Mouse (Mus musculus) frontal cortex, postnatal 14 days (tissue): ENCODE measurements at regions not wholly inside any gene's neighbourhood (a gene's known extent, or its start where the extent isn't known, plus 50 kb on each side); places are given as distances from the start of the nearest gene placed in this dataset.

Experiments used
- DNase-seq, 2 experiments: peaks; one replicate each; pipeline ENCODE4 v3.0.0; 2022; ENCODE audit warnings: low spot score in 2 of 2

DNA sequence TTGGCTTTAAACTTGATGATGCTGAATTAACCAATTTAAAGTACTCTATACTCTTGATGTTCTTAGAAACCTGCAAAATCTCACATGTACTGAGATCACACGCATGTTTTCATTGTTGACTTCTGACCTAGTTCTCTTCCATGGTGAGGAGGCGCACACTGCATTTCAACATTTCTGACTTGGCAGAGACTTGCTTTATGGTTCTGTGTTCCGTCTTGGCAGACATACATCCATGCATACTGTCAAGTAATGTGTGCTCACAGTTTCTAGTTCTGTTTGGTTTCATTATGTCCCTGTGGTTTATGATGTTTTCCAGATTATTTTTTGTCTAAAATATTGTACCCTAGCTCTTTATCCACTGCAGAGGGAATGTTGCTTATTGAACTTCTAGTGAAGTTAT is 198.5 kb downstream of the Gm11077 start:
- no peak for DNase-seq

DNA sequence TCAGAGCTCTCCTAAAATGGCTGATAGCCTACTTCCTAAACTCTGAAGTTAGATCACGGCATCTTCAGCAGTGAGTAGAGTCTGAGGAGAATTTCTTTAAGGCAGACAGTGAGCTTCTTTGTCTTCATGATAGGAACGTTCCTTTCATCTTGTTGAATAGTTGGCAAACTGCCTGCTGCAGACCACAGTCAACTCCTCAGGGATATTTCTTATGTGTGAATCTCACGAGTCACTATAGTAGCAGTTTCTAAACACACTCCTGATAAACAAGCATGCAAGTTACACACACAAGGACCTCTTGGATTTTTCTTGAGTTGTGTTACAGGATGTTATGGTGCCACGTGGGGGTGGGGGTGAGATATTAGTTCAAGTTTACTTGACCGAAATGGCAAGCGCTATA is 205.2 kb downstream of the Gm11077 start:
- no peak for DNase-seq

DNA sequence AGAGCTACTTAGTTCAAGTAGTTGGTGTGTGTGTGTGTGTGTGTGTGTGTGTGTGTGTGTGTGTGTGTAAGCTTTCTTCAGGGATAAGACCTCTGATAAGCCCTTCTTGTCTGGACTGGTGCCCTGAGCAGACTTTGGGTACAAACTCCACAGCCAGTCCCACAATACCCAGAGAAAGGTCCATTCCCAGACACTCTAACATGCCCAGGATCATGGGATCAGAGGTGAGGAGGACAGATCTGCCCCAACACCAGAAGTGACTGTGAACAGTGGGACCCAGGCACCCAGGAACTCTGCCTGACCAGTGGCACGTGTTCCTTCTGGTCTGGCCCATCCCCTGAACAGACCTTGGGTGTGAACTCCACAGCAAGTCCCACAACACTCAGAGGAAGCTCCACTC is 208.9 kb downstream of the Gm11077 start:
- no peak for DNase-seq

DNA sequence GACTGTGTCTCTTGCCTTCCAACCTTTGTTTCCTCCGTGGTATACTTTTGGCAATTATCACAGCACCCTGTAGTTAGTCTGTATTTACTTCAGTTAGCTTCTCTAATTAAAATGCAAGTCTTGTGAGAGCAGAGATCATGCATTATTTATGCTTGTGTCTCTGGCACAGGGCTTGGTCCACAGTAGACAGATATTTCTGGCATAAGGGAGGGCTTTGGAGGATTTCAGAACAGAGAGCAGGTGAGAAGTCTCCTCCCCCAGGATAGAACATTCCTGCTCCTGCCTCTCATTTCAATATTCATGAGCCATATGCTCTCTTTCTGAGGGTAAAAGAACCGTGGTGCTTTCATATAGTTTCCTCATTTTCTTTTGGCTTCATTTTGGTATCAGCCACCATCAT is 217.6 kb downstream of the Gm11077 start:
- DNase-seq = no peak

DNA sequence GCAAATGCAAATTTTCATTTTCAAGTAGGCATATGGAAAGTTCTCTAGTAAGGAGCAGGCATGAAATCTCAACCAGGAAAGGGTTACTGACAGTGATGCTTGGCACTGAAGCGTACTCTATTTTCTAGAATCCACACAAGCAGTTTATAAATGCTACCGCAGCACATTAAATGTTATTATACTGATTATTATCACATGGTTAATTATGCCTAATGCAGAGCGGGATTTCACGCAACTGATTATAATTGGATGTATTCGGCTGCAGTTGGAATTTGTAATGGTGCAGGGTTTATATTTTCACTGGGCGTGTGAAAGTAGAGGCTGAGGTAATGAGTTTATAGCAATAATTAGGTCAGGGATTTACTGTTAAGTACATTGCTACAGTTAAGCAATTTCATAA is 221.4 kb downstream of the Gm11077 start:
- no peak for DNase-seq

DNA sequence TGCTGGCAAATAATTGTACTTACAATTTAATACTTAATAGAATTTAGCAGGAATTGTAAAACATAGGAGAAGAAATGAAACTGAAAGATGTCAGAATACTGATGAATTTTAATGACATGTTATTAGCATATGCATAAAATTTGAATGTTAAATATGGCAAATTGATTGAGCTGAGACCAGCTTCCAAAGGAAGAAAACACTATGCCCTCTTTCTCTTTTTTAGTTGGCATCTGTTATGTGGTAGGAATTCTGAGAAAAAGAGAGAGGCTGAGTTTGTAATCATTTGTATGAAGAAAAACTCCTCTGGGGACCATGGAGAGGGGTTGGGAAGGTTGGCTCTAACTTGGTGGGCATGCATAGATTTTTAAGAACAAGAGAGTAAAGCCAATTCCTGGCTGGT is 224.2 kb downstream of the Gm11077 start:
- no peak for DNase-seq

DNA sequence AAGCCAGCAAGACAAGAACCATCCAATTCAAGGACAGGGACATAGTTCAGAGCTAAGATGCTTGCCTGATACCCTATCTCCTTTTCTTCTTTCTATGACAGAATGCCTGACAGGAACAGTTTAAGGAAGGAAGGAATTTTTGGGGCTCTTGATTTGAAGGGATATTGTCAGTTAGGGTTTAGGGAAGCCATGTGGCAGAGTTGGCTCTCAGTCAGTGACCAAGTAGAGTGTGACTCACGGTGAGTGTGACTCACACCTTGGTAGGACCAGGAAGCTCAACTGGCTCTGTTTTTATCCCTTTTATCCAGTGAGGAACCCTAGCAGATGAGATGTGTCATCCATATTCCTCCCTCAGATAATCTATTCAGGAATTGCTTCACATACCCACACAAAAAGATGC is 224.6 kb downstream of the Gm11077 start:
- DNase-seq = no peak

DNA sequence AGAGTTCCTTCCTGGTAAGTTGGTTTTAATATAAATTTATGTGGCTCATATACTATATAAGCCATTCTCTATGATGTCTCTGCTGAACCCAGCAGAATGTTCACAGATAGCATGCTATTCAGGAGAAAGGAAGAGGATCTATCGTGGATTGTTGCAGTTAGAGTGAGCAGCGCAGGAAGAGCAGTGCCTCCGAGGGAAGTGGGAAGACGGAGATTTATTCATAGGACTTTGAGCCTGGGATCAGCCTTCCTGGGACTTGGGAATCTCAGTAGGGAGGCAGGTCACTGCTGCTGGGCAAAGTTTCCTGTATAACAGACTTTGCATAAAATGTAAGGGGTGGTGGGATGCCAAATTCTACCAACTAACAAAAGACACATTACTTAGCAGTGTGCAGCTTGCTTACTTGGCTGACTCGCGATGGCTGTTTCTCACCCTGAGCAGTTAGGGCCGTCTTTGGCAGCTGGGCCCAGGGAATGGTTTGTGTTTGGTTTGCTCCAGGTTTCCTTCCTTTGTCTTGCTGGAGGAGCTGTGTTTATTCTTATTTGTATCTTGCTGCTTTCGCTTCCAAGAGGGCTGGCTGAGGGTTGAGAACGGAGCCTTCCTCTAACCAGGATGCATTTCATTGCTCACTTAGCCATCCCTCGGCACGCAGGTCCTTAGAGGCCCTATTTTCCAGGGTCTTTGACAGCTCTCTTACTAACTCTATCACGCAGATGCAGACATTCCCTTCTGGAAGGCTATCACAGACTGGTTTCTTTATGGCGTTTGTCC is 226.9 kb downstream of the Gm11077 start:
- DNase-seq = no peak

DNA sequence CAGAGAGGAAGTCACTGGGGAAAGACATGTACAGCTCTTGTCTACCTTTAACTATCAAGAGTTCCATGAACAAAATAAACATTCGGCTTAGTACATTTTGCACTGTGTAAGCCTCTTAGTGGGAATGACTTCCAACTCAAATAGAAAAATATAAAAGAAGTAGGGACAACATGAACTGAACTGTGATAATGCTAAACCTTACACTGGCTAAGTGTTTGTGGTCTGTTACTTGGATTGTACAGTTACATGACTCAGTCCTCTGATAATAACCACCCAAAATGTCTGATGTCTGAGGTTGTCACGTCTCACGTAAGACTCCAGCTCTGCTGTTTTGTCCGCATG is 227.4 kb downstream of the Gm11077 start:
- DNase-seq = no peak

DNA sequence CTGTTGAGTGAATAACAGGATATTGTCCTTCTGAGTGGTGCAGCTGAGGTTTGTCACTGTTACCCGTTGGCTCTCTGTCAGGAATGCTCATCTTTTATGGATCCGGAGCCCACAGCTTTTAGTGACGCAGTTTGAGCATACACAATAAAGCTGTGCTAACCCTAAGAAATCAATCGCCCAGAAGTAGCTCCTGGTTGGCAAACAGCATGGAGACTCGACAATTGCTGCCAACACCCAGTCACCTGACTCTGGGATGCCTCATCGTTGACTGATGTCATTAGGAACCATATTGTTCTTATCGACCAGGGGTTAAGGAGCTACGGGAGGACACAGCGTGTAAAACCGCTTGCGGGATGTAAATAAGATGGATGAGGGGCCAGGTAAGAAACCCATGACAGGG is 232.9 kb downstream of the Gm11077 start:
- DNase-seq = no peak

DNA sequence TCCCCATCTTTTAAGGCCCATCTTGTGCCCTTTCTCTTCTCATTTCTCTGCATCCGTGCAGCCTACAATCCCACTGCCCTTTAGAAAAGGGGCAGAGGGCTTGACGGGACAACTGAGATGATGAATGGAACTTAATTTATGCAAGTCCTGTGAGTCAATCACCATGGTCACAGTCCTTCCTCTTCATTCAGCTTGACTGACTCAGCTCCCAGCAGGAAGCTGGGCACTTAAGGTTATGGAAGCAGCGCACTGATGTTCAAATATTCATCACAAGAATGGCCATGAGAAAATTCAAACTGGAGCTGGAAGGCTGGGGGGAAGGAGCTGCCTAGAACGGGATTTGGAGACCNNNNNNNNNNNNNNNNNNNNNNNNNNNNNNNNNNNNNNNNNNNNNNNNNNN is 233.5 kb downstream of the Gm11077 start:
- DNase-seq = no peak

DNA sequence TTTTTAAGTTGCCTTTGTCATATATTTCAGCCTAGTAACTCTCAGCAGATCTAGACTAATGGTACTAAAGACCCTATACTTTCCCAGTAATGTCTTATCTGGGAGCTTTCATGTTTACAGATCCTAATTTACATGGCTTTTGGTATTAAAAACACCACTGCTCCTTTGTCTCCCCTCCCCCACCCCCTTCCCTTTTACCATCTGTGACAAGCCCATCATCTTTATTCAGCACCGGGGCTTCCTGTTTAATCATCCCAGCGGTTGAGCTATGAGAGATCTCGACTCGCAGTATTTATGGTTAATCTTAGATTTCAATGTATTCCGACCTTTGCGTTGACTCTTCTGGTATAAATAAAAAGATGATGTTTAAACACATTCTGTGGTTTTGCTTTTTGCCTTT is 244.6 kb downstream of the Gm11077 start:
- no peak for DNase-seq

DNA sequence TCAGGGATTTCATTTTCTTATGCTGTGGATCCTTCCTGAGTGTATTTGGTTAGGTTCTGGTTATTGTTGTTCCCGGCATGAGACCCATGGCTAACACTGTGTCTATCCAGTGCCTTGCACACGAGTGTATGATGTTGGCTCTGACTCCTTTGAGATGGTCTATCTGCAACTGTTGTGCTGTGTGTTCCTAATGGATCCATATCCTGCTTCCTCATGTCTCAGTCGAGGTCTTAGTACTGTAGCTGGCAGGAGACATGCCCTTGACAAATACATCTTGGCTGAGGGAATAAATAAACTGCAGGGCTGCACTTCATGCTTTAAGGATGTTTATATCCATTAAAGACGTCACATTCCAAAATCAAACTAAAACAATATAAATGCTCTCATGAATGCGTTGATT is 247.9 kb downstream of the Gm11077 start:
- no peak for DNase-seq

DNA sequence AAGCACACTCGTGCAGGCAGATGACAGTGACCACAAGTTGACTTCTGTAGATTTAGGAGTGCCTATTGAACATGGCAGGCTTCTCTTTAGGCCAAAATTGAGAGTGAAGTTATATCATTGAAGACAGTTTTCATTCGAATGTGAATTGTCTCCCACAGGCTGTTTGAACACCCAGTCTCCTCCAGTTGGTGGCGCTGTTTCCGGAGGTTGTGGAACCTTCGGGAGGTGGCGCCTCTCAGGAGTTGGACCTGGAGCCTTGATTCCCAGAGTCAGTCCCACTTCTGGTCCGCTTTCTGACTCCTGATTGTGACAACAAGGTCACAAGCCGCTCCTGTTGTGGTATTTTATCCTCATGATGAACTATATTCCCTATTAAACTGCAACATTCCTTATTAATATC is 254.5 kb downstream of the Gm11077 start:
- no peak for DNase-seq

DNA sequence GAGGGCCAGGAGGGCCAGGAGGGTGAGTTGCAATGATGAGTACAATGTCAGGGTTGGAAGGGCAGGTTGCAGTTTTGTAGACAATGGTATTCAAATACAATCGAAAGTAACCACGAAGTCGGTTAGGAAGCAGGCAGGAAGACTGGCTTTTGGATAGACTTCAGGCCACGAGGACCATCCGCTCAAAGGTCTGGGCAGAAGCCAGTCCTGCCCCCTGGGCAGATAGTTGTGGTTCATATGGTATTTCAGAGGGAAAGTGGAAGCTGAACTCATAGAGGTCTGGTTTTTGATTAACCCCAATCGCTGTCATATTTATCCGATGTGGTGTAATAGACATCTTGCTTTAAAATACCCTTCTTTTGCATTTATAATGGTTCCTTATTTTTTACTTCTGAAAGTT is 255.2 kb downstream of the Gm11077 start:
- no peak for DNase-seq

DNA sequence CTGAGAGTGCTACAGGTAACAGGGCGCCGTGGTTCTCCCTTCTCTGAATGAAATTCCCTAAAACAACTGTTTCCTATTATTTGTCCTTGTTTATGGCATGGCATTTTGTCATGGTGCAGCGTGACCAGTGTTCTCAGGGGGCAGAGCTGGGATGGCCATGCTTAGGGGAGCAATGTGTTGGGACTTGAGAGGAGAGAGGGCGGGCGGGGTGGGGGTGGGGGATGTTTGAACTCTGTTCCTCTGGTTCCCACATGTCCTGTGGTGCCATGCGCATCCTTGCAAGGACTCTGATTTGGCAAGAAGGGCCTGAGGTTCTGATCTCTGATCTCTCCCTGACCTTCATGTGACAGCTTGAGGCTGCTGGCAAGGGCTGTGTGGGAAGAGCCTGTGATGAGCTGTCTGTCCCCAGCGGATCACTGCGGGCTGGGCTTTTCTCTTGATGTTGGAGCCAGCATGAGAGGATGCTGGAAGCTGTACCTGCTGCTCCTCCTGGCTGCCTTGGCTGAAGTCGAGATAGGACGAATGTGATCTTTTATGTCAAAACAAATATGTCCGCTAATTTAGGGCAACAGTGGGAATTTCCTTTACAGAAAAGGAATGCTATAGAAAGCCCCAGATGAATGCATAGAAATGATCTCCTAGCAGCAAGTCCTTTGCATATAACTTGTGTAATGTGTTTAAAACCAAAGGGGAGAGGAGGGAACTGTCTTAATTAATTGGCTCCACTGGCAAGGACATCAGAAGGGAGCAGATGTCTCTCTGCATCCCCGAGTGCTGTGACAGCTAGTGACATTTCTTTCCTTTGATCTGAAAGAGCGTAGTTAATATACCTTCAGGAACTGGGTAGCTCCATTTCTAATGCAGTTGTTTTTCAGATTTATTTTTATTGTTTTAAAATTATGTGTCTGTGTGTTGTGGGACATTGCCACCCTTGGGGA is 255.2 kb upstream of the Pde3a start:
- no peak for DNase-seq

DNA sequence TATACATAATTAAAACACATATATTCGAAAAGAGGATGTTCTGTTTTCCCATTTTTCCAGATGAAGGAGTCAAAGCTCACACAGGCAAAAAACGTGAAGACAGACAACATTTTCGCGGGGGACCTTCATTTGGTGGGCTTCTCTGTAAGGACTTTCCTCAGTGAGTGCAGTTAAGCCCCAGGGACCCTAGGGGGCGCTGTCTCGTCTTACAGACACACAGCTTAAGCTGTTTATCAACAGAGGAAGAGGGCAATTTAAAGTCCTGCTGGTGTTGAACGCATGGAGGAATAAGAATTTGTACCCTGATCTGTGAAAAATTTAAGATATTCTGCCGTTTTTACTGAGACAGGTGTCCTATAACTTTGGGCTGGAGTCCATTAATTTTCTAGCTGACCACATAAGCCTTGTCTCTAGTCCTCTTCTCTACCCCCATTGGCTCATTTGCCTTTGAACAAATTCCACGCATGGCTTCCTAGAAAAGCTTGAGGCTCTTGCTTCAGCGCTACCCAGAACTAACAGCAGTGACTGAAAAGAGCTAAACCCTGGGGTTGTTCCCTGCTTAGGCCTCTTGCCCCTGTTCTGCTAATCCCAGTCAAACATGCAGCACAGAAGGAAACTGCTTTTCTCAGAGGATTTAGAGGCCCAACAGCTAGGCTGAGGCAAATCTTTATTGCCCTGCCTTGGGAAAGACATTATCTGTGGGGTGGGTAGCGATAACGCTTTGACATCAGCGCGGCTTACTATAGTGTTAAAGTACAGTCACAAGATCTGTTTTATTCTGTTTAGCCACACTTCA is 253.5 kb upstream of the Pde3a start:
- no peak for DNase-seq

DNA sequence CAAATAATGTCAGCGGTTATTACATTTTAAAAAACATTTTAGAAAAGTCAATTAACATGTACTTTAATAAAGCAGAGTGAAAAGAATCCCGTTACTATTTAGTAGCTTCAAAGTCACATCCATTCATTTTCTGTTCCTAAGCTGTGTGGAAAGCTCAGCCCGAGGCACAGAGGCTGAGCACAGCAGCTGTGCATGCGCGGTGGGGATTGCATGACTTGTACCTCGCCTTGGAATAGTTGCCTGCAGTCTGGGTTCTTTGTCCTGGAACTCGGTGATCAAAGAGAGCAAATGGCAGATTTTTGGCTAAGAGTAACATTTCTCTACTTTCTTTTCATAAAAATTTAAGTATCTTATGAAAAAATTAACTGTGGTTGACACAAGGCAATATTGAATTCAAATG is 251.0 kb upstream of the Pde3a start:
- no peak for DNase-seq

DNA sequence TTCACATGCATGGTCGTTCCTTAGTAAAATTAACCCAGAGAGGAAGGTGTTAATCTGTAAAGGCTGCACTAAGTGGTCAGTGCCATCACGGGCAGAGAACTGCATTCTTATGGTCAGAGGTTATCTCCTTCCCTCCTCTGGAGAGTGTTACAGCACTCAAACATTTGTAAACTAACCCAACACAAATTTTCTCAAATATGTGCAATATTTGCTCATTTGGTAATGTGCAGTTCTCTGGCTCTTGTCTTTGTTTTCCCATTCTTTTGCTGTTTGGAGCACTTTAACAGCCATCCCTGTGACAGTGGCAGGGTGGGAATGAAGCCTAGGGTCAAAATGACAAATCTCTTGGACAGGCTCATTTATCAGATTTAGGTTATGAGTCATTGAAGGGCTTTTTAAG is 248.5 kb upstream of the Pde3a start:
- DNase-seq = no peak

DNA sequence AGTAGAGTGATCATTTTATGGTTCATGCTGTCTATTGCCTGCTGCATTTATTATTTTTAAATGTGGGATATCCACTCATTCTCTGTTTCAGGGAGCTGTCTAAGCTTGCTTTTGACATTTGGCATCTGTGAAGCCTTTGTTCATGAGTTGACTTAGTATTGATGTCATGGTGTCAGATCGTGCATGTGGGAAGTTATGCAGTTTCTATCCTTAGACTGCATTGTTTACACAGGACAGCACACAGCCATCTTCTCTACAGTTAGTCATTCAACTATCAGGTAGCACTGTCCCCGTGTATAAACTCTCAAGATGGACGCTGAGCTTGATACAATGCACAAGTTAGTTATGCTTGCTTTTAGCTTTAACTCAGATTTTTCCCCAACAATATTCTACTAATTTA is 247.8 kb upstream of the Pde3a start:
- DNase-seq = no peak

DNA sequence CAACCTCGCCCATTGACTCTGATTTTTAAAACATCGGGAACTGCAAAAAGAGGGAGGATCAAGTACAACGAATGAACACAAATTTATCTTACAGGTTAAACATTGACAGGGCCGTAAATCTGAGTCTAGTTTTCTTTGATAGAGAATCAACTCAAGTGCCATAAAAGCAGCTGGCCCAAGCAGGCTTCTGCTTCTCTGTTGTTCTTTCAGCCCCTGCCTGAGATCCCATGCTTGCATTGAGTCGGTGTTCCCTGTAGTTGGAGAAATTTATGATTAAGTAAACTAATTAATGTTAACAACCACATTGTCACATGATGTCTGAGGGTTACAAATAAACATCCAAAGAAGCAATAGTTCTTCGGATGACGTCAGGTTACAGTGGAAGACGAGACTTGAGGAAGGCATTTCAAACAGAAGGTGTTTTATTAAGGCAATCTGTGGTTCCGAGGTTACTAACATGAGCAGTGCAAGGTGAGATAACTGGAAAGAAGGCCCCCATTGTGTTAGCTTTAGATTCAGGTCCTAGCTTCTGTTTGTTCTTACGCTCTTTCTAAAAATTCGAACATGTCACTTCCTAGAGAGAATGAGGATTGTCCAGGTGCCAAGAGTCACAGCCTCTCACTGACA is 233.9 kb upstream of the Pde3a start:
- no peak for DNase-seq

DNA sequence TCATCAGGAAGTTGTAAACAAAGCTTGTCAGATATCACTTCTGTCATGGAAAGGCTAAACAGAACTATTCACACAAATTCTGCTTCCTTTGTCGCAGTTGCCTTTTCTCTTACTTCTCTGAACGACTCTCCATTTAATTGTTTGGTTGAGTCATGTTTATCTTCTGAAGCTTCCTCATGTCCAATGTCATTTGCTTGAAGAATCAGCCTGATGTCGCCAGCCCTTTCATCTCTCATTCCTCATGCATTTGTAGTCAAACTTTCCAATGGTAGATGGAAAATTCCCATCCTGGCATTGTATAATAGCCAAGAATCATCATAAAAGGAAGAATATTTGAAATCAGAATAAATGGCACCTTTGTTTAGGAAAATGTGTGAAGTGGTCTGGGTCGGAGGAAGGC is 225.6 kb upstream of the Pde3a start:
- no peak for DNase-seq
